8 mouse cellular contexts compared by ENCODE assay signal in the genomic region with DNA sequence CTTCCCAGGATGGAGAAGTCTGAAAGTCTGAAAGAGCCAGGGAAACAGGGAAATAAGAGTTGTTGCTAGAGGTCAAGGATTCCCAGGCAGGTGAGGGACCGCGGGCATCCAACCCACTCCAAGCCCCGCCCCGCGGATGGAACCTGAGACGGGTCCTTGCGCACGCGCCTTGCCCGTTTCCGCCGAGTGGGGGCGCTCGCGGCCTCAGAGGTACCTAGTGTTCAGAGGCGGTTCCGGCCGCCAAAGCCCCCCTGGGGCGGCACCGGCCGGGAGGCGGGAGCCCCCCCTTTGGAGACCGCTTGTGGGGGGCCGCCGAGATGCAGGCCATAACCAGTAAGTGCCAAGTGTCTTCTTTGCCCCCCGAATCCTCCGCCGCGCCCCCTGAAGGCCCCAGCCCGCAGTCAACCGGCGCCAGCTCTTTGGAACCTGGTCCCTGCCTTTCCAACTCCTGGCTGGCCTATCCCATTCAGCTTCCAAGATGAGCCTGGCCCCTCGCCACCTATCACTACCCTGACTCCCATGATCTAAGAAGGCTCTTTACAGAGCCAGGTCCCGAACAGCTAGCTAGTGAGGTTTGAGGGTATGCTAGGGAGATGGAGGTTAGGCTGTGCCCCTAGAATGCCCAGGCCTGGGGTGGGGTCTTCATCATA. TPM values are rescaled to one million over a fixed set of nuclear protein-coding genes. Genes with fewer than 3 reads are reported as not detected.
A peak's percentile ranks its signal among the peaks of the same experiment; 100 is the strongest.
DNase-seq lines count a peak whose midpoint lies in the region; ATAC-seq and TF ChIP-seq lines count a peak whose summit lies in the region.

No protein-coding gene starts in this region.

- WGBS in heart, embryonic 13.5 days = 8% methylated on average over 33 of the region's 34 CpGs
- WGBS in forebrain, embryonic 15.5 days = 7% methylated on average over 33 of the region's 34 CpGs
- WGBS in midbrain, embryonic 15.5 days = 6% methylated on average over 34 of the region's 34 CpGs

- no peak for ATAC-seq in heart, embryonic 13.5 days (ENCODE audit: extremely low read depth, insufficient number of reproducible peaks, low FRiP score, low TSS enrichment)
- ATAC-seq in forebrain, embryonic 15.5 days (replicated peaks) = no peak
- no peak for ATAC-seq in midbrain, embryonic 15.5 days (replicated peaks)
- ATAC-seq in inflammation-experienced regulatory T-cells, adult 6 months = no peak

- TF ChIP-seq CTCF in brain, embryonic 14.5 days (IDR thresholded peaks at IDR 0.05; ENCODE audit: borderline replicate concordance, extremely low read depth, insufficient read depth, insufficient read length) = peak; percentile 18; the same call in 1 of the 2 replicates

- H3K4me1 ChIP-seq in heart, embryonic 13.5 days = peaks cover 6% of the 10 kb centered on the region
- peaks cover 8% of the 10 kb centered on the region for H3K4me1 ChIP-seq in forebrain, embryonic 15.5 days
- no peaks in the 10 kb centered on the region for H3K4me1 ChIP-seq in midbrain, embryonic 15.5 days

- peaks cover 30% of the 10 kb centered on the region for H3K36me3 ChIP-seq in heart, embryonic 13.5 days
- H3K36me3 ChIP-seq in forebrain, embryonic 15.5 days = 0 out of 2 replicates have a peak, but pooled peaks cover 2% of the 10 kb centered on the region
- peaks cover 3% of the 10 kb centered on the region; the same call in 1 of the 2 replicates for H3K36me3 ChIP-seq in midbrain, embryonic 15.5 days (replicated peaks)

- peak overlapping the region; percentile 57 for H3K4me2 ChIP-seq in heart, embryonic 13.5 days
- H3K4me2 ChIP-seq in forebrain, embryonic 15.5 days (replicated peaks) = peak overlapping the region; percentile 25; the same call in 1 of the 2 replicates
- peak overlapping the region; percentile 8; the same call in 1 of the 2 replicates for H3K4me2 ChIP-seq in midbrain, embryonic 15.5 days

- H3K4me3 ChIP-seq in heart, embryonic 13.5 days = peak overlapping the region; percentile 25
- no peak overlapping the region for H3K4me3 ChIP-seq in forebrain, embryonic 15.5 days
- no peak overlapping the region for H3K4me3 ChIP-seq in midbrain, embryonic 15.5 days

- H3K9ac ChIP-seq in heart, embryonic 13.5 days = peak overlapping the region; percentile 11; the same call in 1 of the 2 replicates
- H3K9ac ChIP-seq in forebrain, embryonic 15.5 days (replicated peaks) = no peak overlapping the region
- H3K9ac ChIP-seq in midbrain, embryonic 15.5 days = no peak overlapping the region

- DNase-seq in heart, adult 9 months (ENCODE audit: low spot score in 2 of 2) = no peak
- peak; percentile 7 for DNase-seq in brain, embryonic 14.5 days (ENCODE audit: low read depth)
- peak; percentile 16 for DNase-seq in kidney, postnatal 14 days
- no peak for DNase-seq in layer of hippocampus, postnatal 36 days

- no peak overlapping the region for H3K27ac ChIP-seq in heart, embryonic 13.5 days (replicated peaks)
- H3K27ac ChIP-seq in forebrain, embryonic 15.5 days (replicated peaks) = no peak overlapping the region
- no peak overlapping the region for H3K27ac ChIP-seq in midbrain, embryonic 15.5 days

- H3K9me3 ChIP-seq in heart, embryonic 13.5 days = no peaks in the 10 kb centered on the region
- no peaks in the 10 kb centered on the region for H3K9me3 ChIP-seq in forebrain, embryonic 15.5 days
- H3K9me3 ChIP-seq in midbrain, embryonic 15.5 days = no peaks in the 10 kb centered on the region

- H3K27me3 ChIP-seq in heart, embryonic 13.5 days (replicated peaks) = peaks cover 51% of the 10 kb centered on the region
- no peaks in the 10 kb centered on the region for H3K27me3 ChIP-seq in forebrain, embryonic 15.5 days
- H3K27me3 ChIP-seq in midbrain, embryonic 15.5 days (replicated peaks) = no peaks in the 10 kb centered on the region

- no peak for TF ChIP-seq POLR2A in brain, embryonic 14.5 days (IDR thresholded peaks at IDR 0.05; ENCODE audit: borderline replicate concordance, extremely low read depth, insufficient read depth, insufficient read length, poor library complexity, severe bottlenecking)

RNA-seq across cellular contexts. Expression of a gene that starts 6.7 kb away (rescaled TPM):
- polyA plus RNA-seq in heart, embryonic 13.5 days (2015; fragmentation: Nextera tagmentation; extraction: Ambion mirVana) = 24.0 and 27.6 TPM in 2 replicates
- 44.5 and 46.7 TPM in 2 replicates for polyA plus RNA-seq in brain, embryonic 14.5 days (2012; rRNA removed)
- polyA plus RNA-seq in forebrain, embryonic 15.5 days (2015; fragmentation: Nextera tagmentation; extraction: Ambion mirVana) = 42.2 and 42.8 TPM in 2 replicates
- polyA plus RNA-seq in midbrain, embryonic 15.5 days (2015; fragmentation: Nextera tagmentation; extraction: Ambion mirVana) = 36.9 and 40.5 TPM in 2 replicates
- polyA plus RNA-seq in inflammation-experienced regulatory T-cells, adult 6 months (2017; shearing (Covaris generic)) = 1 to 10 TPM in 2 of 3 experiments, under 1 TPM in 1; 0.65 to 1.1 (median 1.0) TPM
- 10 to 100 TPM; 62.7 to 64.8 TPM for total RNA-seq in layer of hippocampus, postnatal 36 days (2021)

RNA-seq across cellular contexts. Expression of a gene that starts 14.6 kb away (rescaled TPM):
- 0.51 and 0.55 TPM in 2 replicates for polyA plus RNA-seq in heart, embryonic 13.5 days (2015; fragmentation: Nextera tagmentation; extraction: Ambion mirVana)
- polyA plus RNA-seq in brain, embryonic 14.5 days (2012; rRNA removed) = 0.11 and 0.32 TPM in 2 replicates
- 0.37 and 0.50 TPM in 2 replicates for polyA plus RNA-seq in forebrain, embryonic 15.5 days (2015; fragmentation: Nextera tagmentation; extraction: Ambion mirVana)
- polyA plus RNA-seq in midbrain, embryonic 15.5 days (2015; fragmentation: Nextera tagmentation; extraction: Ambion mirVana) = 0.28 and 0.54 TPM in 2 replicates
- under 1 TPM; 0.38 to 0.66 (median 0.66) TPM for polyA plus RNA-seq in inflammation-experienced regulatory T-cells, adult 6 months (2017; shearing (Covaris generic))
- total RNA-seq in layer of hippocampus, postnatal 36 days (2021) = not detected

RNA-seq across cellular contexts. Expression of a gene that starts 30.2 kb away (rescaled TPM):
- 40.6 and 42.5 TPM in 2 replicates for polyA plus RNA-seq in heart, embryonic 13.5 days (2015; fragmentation: Nextera tagmentation; extraction: Ambion mirVana)
- 3.2 and 9.7 TPM in 2 replicates for polyA plus RNA-seq in brain, embryonic 14.5 days (2012; rRNA removed)
- polyA plus RNA-seq in forebrain, embryonic 15.5 days (2015; fragmentation: Nextera tagmentation; extraction: Ambion mirVana) = 1.9 and 2.0 TPM in 2 replicates
- polyA plus RNA-seq in midbrain, embryonic 15.5 days (2015; fragmentation: Nextera tagmentation; extraction: Ambion mirVana) = 3.3 and 3.4 TPM in 2 replicates
- polyA plus RNA-seq in inflammation-experienced regulatory T-cells, adult 6 months (2017; shearing (Covaris generic)) = not detected
- total RNA-seq in layer of hippocampus, postnatal 36 days (2021) = 1 to 10 TPM; 1.1 to 1.2 TPM

RNA-seq across cellular contexts. Expression of a gene that starts 54.9 kb away (rescaled TPM):
- 409 and 427 TPM in 2 replicates for polyA plus RNA-seq in heart, embryonic 13.5 days (2015; fragmentation: Nextera tagmentation; extraction: Ambion mirVana)
- polyA plus RNA-seq in brain, embryonic 14.5 days (2012; rRNA removed) = 98.1 and 118 TPM in 2 replicates
- polyA plus RNA-seq in forebrain, embryonic 15.5 days (2015; fragmentation: Nextera tagmentation; extraction: Ambion mirVana) = 162 and 170 TPM in 2 replicates
- 154 and 156 TPM in 2 replicates for polyA plus RNA-seq in midbrain, embryonic 15.5 days (2015; fragmentation: Nextera tagmentation; extraction: Ambion mirVana)
- polyA plus RNA-seq in inflammation-experienced regulatory T-cells, adult 6 months (2017; shearing (Covaris generic)) = 10 to 100 TPM; 60.2 to 63.2 (median 62.6) TPM
- total RNA-seq in layer of hippocampus, postnatal 36 days (2021) = 10 to 100 TPM; 67.7 to 70.1 TPM

Comparison
In these comparisons a context has a peak if more than half of its experiments do, and no peak if none do; other contexts are left out.
1. DNase-seq: peak in brain, embryonic 14.5 days (single experiment) and kidney, postnatal 14 days (single experiment); none in heart, adult 9 months (0 of 2) and layer of hippocampus, postnatal 36 days (0 of 2).
2. RNA of a gene that starts 6.7 kb away (polyA plus RNA-seq): 44.5 to 46.7 TPM in brain, embryonic 14.5 days, 42.2 to 42.8 TPM in forebrain, embryonic 15.5 days, 36.9 to 40.5 TPM in midbrain, embryonic 15.5 days and 24.0 to 27.6 TPM in heart, embryonic 13.5 days; 0.65 to 1.1 TPM in inflammation-experienced regulatory T-cells, adult 6 months; every median in the first group is over 10 times any median in the second.
3. Peak in every context shown above with its lines, with median percentiles within 50 percentile points of each other: H3K4me2 ChIP-seq.